Mouse (Mus musculus) small intestine, adult 2 months (tissue): ENCODE measurements around the gene Adgra3.

Experiments
- CTCF ChIP-seq: fragments of 200-500 bp; IDR thresholded peaks from 2 replicates; pipeline ENCODE4 v1.5.1; 2012; ENCODE audit warnings: low read depth, mild to moderate bottlenecking, control low read depth, inconsistent platforms, low read length, moderate library complexity, mixed read lengths; ENCODE audit not compliant: insufficient replicate concordance, insufficient read length; ENCODE audit errors: extremely low read depth
- POLR2A ChIP-seq: fragments of 200-500 bp; IDR thresholded peaks from 2 replicates; pipeline ENCODE4 v1.6.1; 2012; ENCODE audit warnings: low read depth, mild to moderate bottlenecking, control low read depth, inconsistent platforms, low read length, moderate library complexity

- TF ChIP-seq CTCF = no peak
- no peak for TF ChIP-seq POLR2A
These were observed 15.4 kb upstream of the Adgra3 start for GRCm38 (mm10) chr5:50074245-50074644.
